Comparison of ENCODE assay signal across 8 mouse cellular contexts in genomic region chr17:25868601-25869191, GRCm38 (mm10). TPM values are rescaled to one million over a fixed set of nuclear protein-coding genes. Genes with fewer than 3 reads are reported as not detected.
DNase-seq lines count a peak whose midpoint lies in the region; ATAC-seq and TF ChIP-seq lines count a peak whose summit lies in the region.

Gene Mcrip2, minus strand, starts transcription at chr17:25868764.

- H3K4me3 ChIP-seq in ES-Bruce4 (ENCODE audit: low read depth, low read length), result peak within 1 kb of the TSS; percentile 82
- H3K4me3 ChIP-seq in forebrain, embryonic 15.5 days, result peak within 1 kb of the TSS; percentile 67
- peak within 1 kb of the TSS; percentile 75 for H3K4me3 ChIP-seq in lung, adult 2 months (replicated peaks; ENCODE audit: extremely low read depth, low read depth, low read length)

- peak within 1 kb of the TSS; percentile 100 for H3K4me2 ChIP-seq in forebrain, embryonic 15.5 days (replicated peaks)

- WGBS in forebrain, embryonic 15.5 days, result 0% methylated on average over 24 of the region's 24 CpGs
- 1% methylated on average over 24 of the region's 24 CpGs for WGBS in lung, adult 2 months

- no peak for TF ChIP-seq POLR2A in ES-Bruce4 (IDR thresholded peaks at IDR 0.05; ENCODE audit: insufficient read depth, low read length)
- TF ChIP-seq POLR2A in lung, adult 2 months (IDR thresholded peaks at IDR 0.05; ENCODE audit: borderline replicate concordance, extremely low read depth, low read depth, low read length), result peak; percentile 13; the same call in 1 of the 2 replicates

- H3K27me3 ChIP-seq in ES-Bruce4 (ENCODE audit: control insufficient read depth, insufficient read depth, low read length, poor library complexity, severe bottlenecking), result no peaks in the 10 kb centered on the region
- no peaks in the 10 kb centered on the region for H3K27me3 ChIP-seq in forebrain, embryonic 15.5 days

- no peaks in the 10 kb centered on the region for H3K4me1 ChIP-seq in ES-Bruce4 (ENCODE audit: control insufficient read depth, insufficient read depth, low read length)
- peaks cover 15% of the 10 kb centered on the region for H3K4me1 ChIP-seq in forebrain, embryonic 15.5 days
- peaks cover 11% of the 10 kb centered on the region for H3K4me1 ChIP-seq in lung, adult 2 months (ENCODE audit: control insufficient read depth, insufficient read depth, low read length)

- no peak for TF ChIP-seq EP300 in ES-Bruce4 (IDR thresholded peaks at IDR 0.05; ENCODE audit: insufficient read depth, low read depth, low read length)

- H3K9me3 ChIP-seq in ES-Bruce4 (replicated peaks; ENCODE audit: control insufficient read depth, insufficient read depth, low read length, poor library complexity, severe bottlenecking), result no peaks in the 10 kb centered on the region
- H3K9me3 ChIP-seq in forebrain, embryonic 15.5 days, result no peaks in the 10 kb centered on the region

- intact Hi-C loops in heart, postnatal 14 days (cut with DNase I), result loop anchor here (5.0 kb wide), 1 partner anchor 96 kb away; the partner anchor contains the start of gene Narfl

- no peak for TF ChIP-seq CTCF in ES-Bruce4 (IDR thresholded peaks at IDR 0.05; ENCODE audit: low read depth, low read length)
- TF ChIP-seq CTCF in lung, adult 2 months (IDR thresholded peaks at IDR 0.05; ENCODE audit: insufficient read depth, low read length), result no peak

- H3K36me3 ChIP-seq in ES-Bruce4 (ENCODE audit: control insufficient read depth, insufficient read depth, low read length, poor library complexity, severe bottlenecking), result no peaks in the 10 kb centered on the region
- no peaks in the 10 kb centered on the region for H3K36me3 ChIP-seq in forebrain, embryonic 15.5 days

- peak within 1 kb of the TSS; percentile 53 for H3K9ac ChIP-seq in ES-Bruce4 (ENCODE audit: low read depth, poor library complexity, severe bottlenecking)
- peak within 1 kb of the TSS; percentile 75 for H3K9ac ChIP-seq in forebrain, embryonic 15.5 days (replicated peaks)

- no peak within 1 kb of the TSS for H3K27ac ChIP-seq in ES-Bruce4 (ENCODE audit: insufficient read depth, low read length)
- H3K27ac ChIP-seq in forebrain, embryonic 15.5 days (replicated peaks), result peak within 1 kb of the TSS; percentile 81

- peak; percentile 64 for DNase-seq in c-Kit-positive CD71-negative TER-119-negative erythroid progenitor cells, embryonic 14.5 days (ENCODE audit: low read depth)
- DNase-seq in heart, postnatal 14 days, result peak; percentile 83 to 86
- peak; percentile 79 to 86 for DNase-seq in layer of hippocampus, adult 18-20 months (ENCODE audit: low spot score in 2 of 2)
- peak; percentile 84 for DNase-seq in lung, adult 2 months
- peak; percentile 56 for DNase-seq in ovary, postnatal 10 days (ENCODE audit: low spot score)
- DNase-seq in thymus, postnatal 14 days, result peak; percentile 79

- ATAC-seq in forebrain, embryonic 15.5 days (replicated peaks), result peak; percentile 89

RNA-seq across cellular contexts. Expression of gene Mcrip2, which starts in this region (rescaled TPM):
- 6.1 and 8.3 TPM in 2 replicates for polyA plus RNA-seq in ES-Bruce4 (2011; ENCODE audit: insufficient read depth, insufficient read length, low read depth, missing spikeins)
- 14.4 and 16.7 TPM in 2 replicates for polyA plus RNA-seq in forebrain, embryonic 15.5 days (2015; fragmentation: Nextera tagmentation; extraction: Ambion mirVana)
- total RNA-seq in heart, postnatal 14 days (2021), result 100 to 1,000 TPM; 226 to 230 TPM
- total RNA-seq in layer of hippocampus, adult 18-20 months (2021), result 10 to 100 TPM; 23.3 to 23.7 TPM
- 22.7 and 31.1 TPM in 2 replicates for polyA plus RNA-seq in lung, adult 2 months (2012; rRNA removed)

Comparison
In these comparisons a context has a peak if more than half of its experiments do, and no peak if none do; other contexts are left out.
1. RNA of gene Mcrip2 (total RNA-seq): 226 to 230 TPM in heart, postnatal 14 days; 23.3 to 23.7 TPM in layer of hippocampus, adult 18-20 months; every median in the first group is over 4 times any median in the second.
2. Peak in every context shown above with its lines, with median percentiles within 50 percentile points of each other: H3K4me3 ChIP-seq and DNase-seq.